Mouse (Mus musculus) testis, adult 2 months (tissue): ENCODE measurements around the gene Lrmda.

Experiments
- CTCF ChIP-seq: fragments of 200-500 bp; IDR thresholded peaks from 2 replicates; pipeline ENCODE4 v1.5.1; 2012; ENCODE audit warnings: low read depth, mild to moderate bottlenecking, inconsistent platforms, low read length, moderate library complexity; ENCODE audit not compliant: control insufficient read depth, insufficient read depth, insufficient replicate concordance
- POLR2A ChIP-seq: fragments of 200-500 bp; IDR thresholded peaks from 2 replicates; pipeline ENCODE4 v1.6.1; 2012; ENCODE audit warnings: low read depth, mild to moderate bottlenecking, inconsistent platforms, low read length, moderate library complexity; ENCODE audit not compliant: control insufficient read depth

DNA sequence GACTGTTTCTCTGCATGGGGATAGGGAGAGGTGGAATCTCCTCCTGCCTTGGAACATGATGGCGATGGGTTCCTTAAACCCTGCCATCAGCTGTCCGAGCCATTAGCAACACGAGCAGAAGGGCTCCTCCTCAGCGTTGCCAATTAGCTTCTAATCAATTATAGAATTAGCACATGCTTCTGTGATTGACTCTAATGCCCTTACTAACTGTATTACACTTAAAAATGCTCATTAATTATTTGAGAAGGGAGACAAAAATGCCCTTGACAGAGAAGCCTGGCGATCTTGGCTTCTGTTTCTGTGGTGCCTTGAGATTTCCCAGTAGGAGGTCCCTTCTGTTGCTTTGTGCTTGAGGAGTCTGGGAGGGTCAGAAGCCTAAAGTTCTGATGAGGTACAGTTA, 579.1 kb downstream of the Lrmda start:
- TF ChIP-seq CTCF (no peak), POLR2A (no peak)
